Mouse (Mus musculus) stomach, postnatal 0 days (tissue): Measurements from ENCODE around the gene Zmpste24. TPM values are rescaled to one million over a fixed set of nuclear protein-coding genes. Genes with fewer than 3 reads are reported as not detected.
A peak's percentile ranks its signal among the peaks of the same experiment; 100 is the strongest.

ENCODE experiments used
- ATAC-seq: fragments of 200-750 bp; cut with Nextera tagmentation; 2 replicates; pipeline ENCODE4 v1.8.0; 2017; ENCODE audit not compliant: low FRiP score, low TSS enrichment
- DNase-seq: peaks from one replicate; pipeline ENCODE4 v3.0.0-alpha.2; 2016; ENCODE audit warnings: low spot score
- H3K27ac ChIP-seq: fragments of 300-500 bp; sonication (generic); replicated peaks from 2 replicates; pipeline ENCODE4 v1.5.1; 2014; ENCODE audit warnings: mild to moderate bottlenecking, control low read depth
- H3K27me3 ChIP-seq: fragments of 300-500 bp; sonication (generic); 2 replicates; pipeline ENCODE4 v1.6.1; 2014; ENCODE audit warnings: low read length; ENCODE audit not compliant: control insufficient read depth, insufficient read depth
- H3K36me3 ChIP-seq: fragments of 300-500 bp; sonication (generic); 2 replicates; pipeline ENCODE4 v1.6.1; 2014; ENCODE audit warnings: low read length, mixed read lengths; ENCODE audit not compliant: control insufficient read depth, insufficient read depth
- H3K4me1 ChIP-seq: fragments of 300-500 bp; sonication (generic); replicated peaks from 2 replicates; pipeline ENCODE4 v1.6.1; 2014; ENCODE audit warnings: antibody characterized with exemption; ENCODE audit not compliant: control insufficient read depth, insufficient read depth
- H3K4me2 ChIP-seq: fragments of 300-500 bp; sonication (generic); replicated peaks from 2 replicates; pipeline ENCODE4 v1.6.1; 2014; ENCODE audit warnings: low read depth, mild to moderate bottlenecking, control low read depth, moderate library complexity
- H3K4me3 ChIP-seq: fragments of 300-500 bp; sonication (generic); 2 replicates; pipeline ENCODE4 v1.5.1; 2014; ENCODE audit warnings: low read depth, low read length, control low read depth
- H3K9ac ChIP-seq: fragments of 300-500 bp; sonication (generic); 2 replicates; pipeline ENCODE4 v1.6.1; 2014; ENCODE audit warnings: mild to moderate bottlenecking, low read length, control low read depth, mixed read lengths
- H3K9me3 ChIP-seq: fragments of 300-500 bp; sonication (generic); 2 replicates; pipeline ENCODE4 v1.6.1; 2016; ENCODE audit warnings: low read length; ENCODE audit not compliant: control insufficient read depth
- CTCF ChIP-seq: IDR thresholded peaks from 2 replicates; pipeline ENCODE4 v1.5.1; 2016; ENCODE audit warnings: antibody characterized with exemption, low read depth, mild to moderate bottlenecking, moderate library complexity
- EP300 ChIP-seq: optimal IDR thresholded peaks from 2 replicates; pipeline ENCODE3; 2016; ENCODE audit warnings: antibody characterized with exemption
- WGBS: fragments of 180-500 bp; shearing (Covaris S2); extraction: QIAGEN DNeasy Blood & Tissue Kit; methylation state at CpG from one replicate; pipeline ENCODE4 v1.1.7; 2014; 5-methylcytosine and 5-hydroxymethylcytosine counted together
- polyA plus RNA-seq: library from polyadenylated mRNA; unstranded; fragments of >200 nt; fragmentation: Nextera tagmentation; extraction: Ambion mirVana; gene quantifications from 2 replicates; pipeline ENCODE4 v1.2.1, GENCODE M21; 2015

Gene Zmpste24
- polyA plus RNA-seq: 21.6 and 22.7 TPM in 2 replicates

GRCm38 (mm10) chr4:121097650-121098378 is at the start of gene Zmpste24:
Gene Zmpste24 (minus strand): TSS chr4:121098241.
- TF ChIP-seq CTCF (no peak), EP300 (no peak)
- Histone ChIP-seq H3K27ac (peak within 1 kb of the TSS; percentile 78), H3K9me3 (no peaks in the 10 kb centered on the region), H3K4me1 (no peaks in the 10 kb centered on the region), H3K9ac (peak within 1 kb of the TSS; percentile 78), H3K4me3 (peak within 1 kb of the TSS; percentile 78), H3K4me2 (peak within 1 kb of the TSS; percentile 89), H3K27me3 (no peaks in the 10 kb centered on the region), H3K36me3 (peaks cover 6% of the 10 kb centered on the region; the same call in 1 of the 2 replicates)
- ATAC-seq (peak; percentile 89), DNase-seq (peak; percentile 88)
- under 1% methylated on average over 39 of the region's 39 CpGs for WGBS

- H3K4me2 ChIP-seq: no peak within 1 kb of the TSS
- H3K36me3 ChIP-seq: no peaks in the 10 kb centered on the region
- ATAC-seq (no peak), DNase-seq (no peak)
- no peaks in the 10 kb centered on the region for H3K9me3 ChIP-seq
- WGBS: 87% methylated on average over 2 of the region's 2 CpGs
- no peaks in the 10 kb centered on the region for H3K27me3 ChIP-seq
- no peak within 1 kb of the TSS for H3K4me3 ChIP-seq
- H3K9ac ChIP-seq: no peak within 1 kb of the TSS
- TF ChIP-seq EP300 (no peak), CTCF (no peak)
- no peaks in the 10 kb centered on the region for H3K4me1 ChIP-seq
- no peak within 1 kb of the TSS for H3K27ac ChIP-seq
Observed at GRCm38 (mm10) chr4:121109126-121109525, 11.1 kb upstream of the Zmpste24 start, which contains the start of gene Tmco2. Gene Tmco2 (minus strand): TSS chr4:121109226.

GRCm38 (mm10) chr4:121103304-121103703 is 5.3 kb upstream of the Zmpste24 start:
- H3K4me3 ChIP-seq: no peak overlapping the region
- no peak overlapping the region for H3K27ac ChIP-seq
- H3K36me3 ChIP-seq: no peaks in the 10 kb centered on the region
- H3K4me2 ChIP-seq: no peak overlapping the region
- TF ChIP-seq EP300 (no peak), CTCF (no peak)
- WGBS: 77% methylated on average over 4 of the region's 4 CpGs
- no peak for DNase-seq
- no peak for ATAC-seq
- no peaks in the 10 kb centered on the region for H3K4me1 ChIP-seq
- no peaks in the 10 kb centered on the region for H3K27me3 ChIP-seq
- H3K9ac ChIP-seq: no peak overlapping the region
- H3K9me3 ChIP-seq: no peaks in the 10 kb centered on the region

GRCm38 (mm10) chr4:121090211-121090610 is 7.8 kb downstream of the Zmpste24 start:
- no peaks in the 10 kb centered on the region for H3K4me1 ChIP-seq
- H3K4me3 ChIP-seq: no peak overlapping the region
- TF ChIP-seq CTCF (no peak), EP300 (no peak)
- ATAC-seq (no peak), DNase-seq (no peak)
- H3K27ac ChIP-seq: no peak overlapping the region
- no peaks in the 10 kb centered on the region for H3K27me3 ChIP-seq
- H3K36me3 ChIP-seq: peaks cover 9% of the 10 kb centered on the region; the same call in 1 of the 2 replicates
- H3K9me3 ChIP-seq: no peaks in the 10 kb centered on the region
- 81% methylated on average over 4 of the region's 4 CpGs for WGBS
- H3K9ac ChIP-seq: no peak overlapping the region
- no peak overlapping the region for H3K4me2 ChIP-seq

GRCm38 (mm10) chr4:121088696-121089095 is 9.3 kb downstream of the Zmpste24 start:
- no peak for DNase-seq
- Histone ChIP-seq H3K36me3 (peaks cover 9% of the 10 kb centered on the region; the same call in 1 of the 2 replicates), H3K4me2 (no peak overlapping the region), H3K9ac (no peak overlapping the region), H3K4me1 (no peaks in the 10 kb centered on the region), H3K4me3 (no peak overlapping the region), H3K9me3 (no peaks in the 10 kb centered on the region), H3K27ac (no peak overlapping the region), H3K27me3 (no peaks in the 10 kb centered on the region)
- TF ChIP-seq EP300 (no peak), CTCF (no peak)
- 91% methylated on average over 2 of the region's 2 CpGs for WGBS
- no peak for ATAC-seq

- H3K9me3 ChIP-seq: no peaks in the 10 kb centered on the region
- H3K27ac ChIP-seq: no peak overlapping the region
- no peak overlapping the region for H3K9ac ChIP-seq
- H3K4me1 ChIP-seq: no peaks in the 10 kb centered on the region
- H3K36me3 ChIP-seq: peaks cover 7% of the 10 kb centered on the region; the same call in 1 of the 2 replicates
- DNase-seq: no peak
- no peak overlapping the region for H3K4me2 ChIP-seq
- ATAC-seq: no peak
- H3K4me3 ChIP-seq: no peak overlapping the region
- no peaks in the 10 kb centered on the region for H3K27me3 ChIP-seq
- no peak for TF ChIP-seq CTCF
- no peak for TF ChIP-seq EP300
Observed at GRCm38 (mm10) chr4:121084506-121084905, 13.5 kb downstream of the Zmpste24 start.
